7 mouse cellular contexts compared by ENCODE assay signal in genomic region chr3:79841475-79841874, GRCm38 (mm10). TPM values are rescaled to one million over a fixed set of nuclear protein-coding genes. Genes with fewer than 3 reads are reported as not detected.
DNase-seq lines count a peak whose midpoint lies in the region; ATAC-seq and TF ChIP-seq lines count a peak whose summit lies in the region.

No protein-coding gene starts in this region.

- no peaks in the 10 kb centered on the region for H3K27me3 ChIP-seq in lung, postnatal 0 days (replicated peaks; ENCODE audit: insufficient read depth, low read length)
- no peaks in the 10 kb centered on the region for H3K27me3 ChIP-seq in forebrain, embryonic 14.5 days (replicated peaks; ENCODE audit: control insufficient read depth, insufficient read depth, low read length)
- no peaks in the 10 kb centered on the region for H3K27me3 ChIP-seq in liver, embryonic 11.5 days (replicated peaks; ENCODE audit: control insufficient read depth, insufficient read depth, low read length)
- no peaks in the 10 kb centered on the region for H3K27me3 ChIP-seq in stomach, embryonic 15.5 days (replicated peaks)

- no peak overlapping the region for H3K27ac ChIP-seq in lung, postnatal 0 days (ENCODE audit: low read length)
- no peak overlapping the region for H3K27ac ChIP-seq in forebrain, embryonic 14.5 days (ENCODE audit: low read depth, low read length)
- H3K27ac ChIP-seq in liver, embryonic 11.5 days (ENCODE audit: low read depth, low read length), result no peak overlapping the region
- H3K27ac ChIP-seq in stomach, embryonic 15.5 days, result peak overlapping the region; percentile 79; the same call in 1 of the 2 replicates

- no peaks in the 10 kb centered on the region for H3K4me1 ChIP-seq in lung, postnatal 0 days (ENCODE audit: insufficient read depth, low read depth, low read length)
- no peaks in the 10 kb centered on the region for H3K4me1 ChIP-seq in forebrain, embryonic 14.5 days (ENCODE audit: control insufficient read depth, insufficient read depth, low read length)
- H3K4me1 ChIP-seq in liver, embryonic 11.5 days (replicated peaks; ENCODE audit: control insufficient read depth, insufficient read depth, low read length), result peaks cover 15% of the 10 kb centered on the region
- no peaks in the 10 kb centered on the region for H3K4me1 ChIP-seq in stomach, embryonic 15.5 days

- no peak overlapping the region for H3K9ac ChIP-seq in lung, postnatal 0 days (replicated peaks; ENCODE audit: low read depth)
- H3K9ac ChIP-seq in forebrain, embryonic 14.5 days (ENCODE audit: low read length), result no peak overlapping the region
- H3K9ac ChIP-seq in liver, embryonic 11.5 days (ENCODE audit: low read depth, low read length), result peak overlapping the region; percentile 71; the same call in 1 of the 2 replicates
- no peak overlapping the region for H3K9ac ChIP-seq in stomach, embryonic 15.5 days

- no peaks in the 10 kb centered on the region for H3K36me3 ChIP-seq in lung, postnatal 0 days (ENCODE audit: insufficient read depth, low read length)
- no peaks in the 10 kb centered on the region for H3K36me3 ChIP-seq in forebrain, embryonic 14.5 days (ENCODE audit: control insufficient read depth, insufficient read depth, low read length)
- H3K36me3 ChIP-seq in liver, embryonic 11.5 days (ENCODE audit: control insufficient read depth, insufficient read depth, low read length), result no peaks in the 10 kb centered on the region
- H3K36me3 ChIP-seq in stomach, embryonic 15.5 days, result no peaks in the 10 kb centered on the region

- 62% methylated on average over 6 of the region's 6 CpGs for WGBS in lung, postnatal 0 days
- WGBS in forebrain, embryonic 14.5 days, result 11% methylated on average over 6 of the region's 6 CpGs
- WGBS in liver, embryonic 11.5 days, result 73% methylated on average over 6 of the region's 6 CpGs
- 71% methylated on average over 6 of the region's 6 CpGs for WGBS in stomach, embryonic 15.5 days

- no peaks in the 10 kb centered on the region for H3K9me3 ChIP-seq in lung, postnatal 0 days (ENCODE audit: low read length)
- no peaks in the 10 kb centered on the region for H3K9me3 ChIP-seq in forebrain, embryonic 14.5 days (replicated peaks; ENCODE audit: control insufficient read depth, low read length)
- no peaks in the 10 kb centered on the region for H3K9me3 ChIP-seq in liver, embryonic 11.5 days (ENCODE audit: control insufficient read depth, low read length)
- no peaks in the 10 kb centered on the region for H3K9me3 ChIP-seq in stomach, embryonic 15.5 days

- DNase-seq in lung, postnatal 0 days (ENCODE audit: low spot score), result no peak
- no peak for DNase-seq in lung, postnatal 36 days
- DNase-seq in forebrain, embryonic 14.5 days (ENCODE audit: low spot score), result peak; percentile 81
- no peak for DNase-seq in liver, embryonic 11.5 days (ENCODE audit: low spot score)
- no peak for DNase-seq in embryo, embryonic 9.5 days (ENCODE audit: extremely low spot score)
- DNase-seq in spleen, postnatal 36 days (ENCODE audit: low spot score in 2 of 2), result no peak

- peak overlapping the region; percentile 60; the same call in 1 of the 2 replicates for H3K4me3 ChIP-seq in lung, postnatal 0 days (ENCODE audit: low read depth, low read length)
- peak overlapping the region; percentile 42 for H3K4me3 ChIP-seq in forebrain, embryonic 14.5 days (ENCODE audit: low read depth, low read length)
- peak overlapping the region; percentile 61 for H3K4me3 ChIP-seq in liver, embryonic 11.5 days (ENCODE audit: low read depth, low read length)
- peak overlapping the region; percentile 59; the same call in 1 of the 2 replicates for H3K4me3 ChIP-seq in stomach, embryonic 15.5 days (replicated peaks)

- peak overlapping the region; percentile 63 for H3K4me2 ChIP-seq in lung, postnatal 0 days (replicated peaks; ENCODE audit: low read depth, low read length)
- H3K4me2 ChIP-seq in forebrain, embryonic 14.5 days (ENCODE audit: low read length), result peak overlapping the region; percentile 63
- H3K4me2 ChIP-seq in liver, embryonic 11.5 days, result peak overlapping the region; percentile 76
- peak overlapping the region; percentile 75 for H3K4me2 ChIP-seq in stomach, embryonic 15.5 days

- no peak for TF ChIP-seq EP300 in lung, postnatal 0 days (IDR thresholded peaks at IDR 0.05)

- TF ChIP-seq CTCF in lung, postnatal 0 days (IDR thresholded peaks at IDR 0.05), result no peak

- no peak for ATAC-seq in lung, postnatal 0 days
- peak; percentile 71 for ATAC-seq in forebrain, embryonic 14.5 days
- ATAC-seq in liver, embryonic 11.5 days (replicated peaks; ENCODE audit: low FRiP score), result no peak
- ATAC-seq in stomach, embryonic 15.5 days (ENCODE audit: insufficient read depth, low FRiP score, low read depth), result no peak

RNA-seq across cellular contexts. Expression of gene Tmem144, which starts 11.1 kb away (rescaled TPM):
- 4.4 and 4.8 TPM in 2 replicates for polyA plus RNA-seq in lung, postnatal 0 days (2015; fragmentation: Nextera tagmentation; extraction: Ambion mirVana)
- 2.5 and 2.8 TPM in 2 replicates for polyA plus RNA-seq in forebrain, embryonic 14.5 days (2014; fragmentation: Nextera tagmentation; extraction: Ambion mirVana)
- 3.3 and 4.9 TPM in 2 replicates for polyA plus RNA-seq in liver, embryonic 11.5 days (2014; fragmentation: Nextera tagmentation; extraction: Ambion mirVana)
- polyA plus RNA-seq in stomach, embryonic 15.5 days (2015; fragmentation: Nextera tagmentation; extraction: Ambion mirVana), result 3.6 and 4.4 TPM in 2 replicates

RNA-seq across cellular contexts. Expression of gene Fam198b, which starts 42.9 kb away (rescaled TPM):
- 21.3 and 35.3 TPM in 2 replicates for polyA plus RNA-seq in lung, postnatal 0 days (2015; fragmentation: Nextera tagmentation; extraction: Ambion mirVana)
- 1.2 and 1.3 TPM in 2 replicates for polyA plus RNA-seq in forebrain, embryonic 14.5 days (2014; fragmentation: Nextera tagmentation; extraction: Ambion mirVana)
- 4.8 and 5.9 TPM in 2 replicates for polyA plus RNA-seq in liver, embryonic 11.5 days (2014; fragmentation: Nextera tagmentation; extraction: Ambion mirVana)
- polyA plus RNA-seq in stomach, embryonic 15.5 days (2015; fragmentation: Nextera tagmentation; extraction: Ambion mirVana), result 13.3 and 17.0 TPM in 2 replicates
